In the genomic region with DNA sequence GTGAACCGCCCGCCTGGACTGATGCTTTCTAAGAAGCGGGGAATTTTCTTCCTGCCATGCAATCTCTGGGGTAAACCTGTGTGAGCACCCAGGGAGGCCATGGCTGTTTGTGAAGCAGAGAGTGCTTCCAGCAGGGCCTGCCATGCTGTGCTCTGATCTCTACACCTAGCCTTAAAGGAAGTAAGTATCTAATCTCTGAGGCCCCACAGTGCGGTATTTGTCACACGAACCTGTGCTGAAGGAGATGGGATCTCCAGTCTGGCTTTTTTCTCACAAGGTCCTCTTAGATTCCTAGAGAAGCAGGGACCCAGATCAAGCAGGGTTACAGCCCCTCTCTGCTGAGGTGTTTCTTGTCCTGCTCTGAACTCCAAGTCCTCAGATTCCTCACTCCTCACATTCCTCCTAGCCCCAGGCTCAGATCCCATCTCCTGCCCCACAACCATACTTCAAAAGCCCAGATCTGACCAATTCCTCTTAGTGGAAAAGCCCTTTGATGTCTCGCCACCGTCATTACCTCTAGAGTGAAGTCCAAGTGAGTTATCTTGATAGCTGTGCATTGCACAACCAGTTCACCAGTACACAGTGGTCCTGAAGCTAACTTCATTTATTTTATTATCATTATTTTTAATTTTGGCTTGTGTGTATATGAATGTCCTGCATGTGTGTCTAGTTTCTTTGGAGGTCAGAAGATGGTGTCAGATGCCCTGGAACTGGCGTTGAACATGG, we compare ENCODE assay signal across 16 mouse cellular contexts. TPM values are rescaled to one million over a fixed set of nuclear protein-coding genes. Genes with fewer than 3 reads are reported as not detected.
DNase-seq lines count a peak whose midpoint lies in the region; ATAC-seq and TF ChIP-seq lines count a peak whose summit lies in the region.
"Had no signal": no experiment of that assay in that cellular context is flagged by ENCODE, and none has a peak within 500 bp of the region (broad histone marks: within the 10 kb centered on the region; RNA-seq: fewer than 3 reads in every experiment).

No protein-coding gene starts in this region.

- H3K27me3 ChIP-seq in stomach, embryonic 16.5 days (ENCODE audit: control insufficient read depth, insufficient read depth, low read length): no peaks in the 10 kb centered on the region
- no peaks in the 10 kb centered on the region for H3K27me3 ChIP-seq in stomach, postnatal 0 days (ENCODE audit: control insufficient read depth, insufficient read depth, low read length)
- no peaks in the 10 kb centered on the region for H3K27me3 ChIP-seq in liver, embryonic 11.5 days (replicated peaks; ENCODE audit: control insufficient read depth, insufficient read depth, low read length)
- H3K27me3 ChIP-seq: embryonic facial prominence, embryonic 15.5 days; forebrain, embryonic 13.5 days had no signal

- 0 out of 2 replicates have a peak overlapping the region, but pooled peaks have one; percentile 27 for H3K9ac ChIP-seq in stomach, embryonic 16.5 days (ENCODE audit: low read length)
- no peak overlapping the region for H3K9ac ChIP-seq in stomach, postnatal 0 days (ENCODE audit: low read length)
- no peak overlapping the region for H3K9ac ChIP-seq in liver, embryonic 11.5 days (ENCODE audit: low read depth, low read length)
- H3K9ac ChIP-seq: embryonic facial prominence, embryonic 15.5 days; forebrain, embryonic 13.5 days had no signal

- no peak for TF ChIP-seq POLR2A in lung, adult 2 months (IDR thresholded peaks at IDR 0.05; ENCODE audit: borderline replicate concordance, extremely low read depth, low read depth, low read length)

- intact Hi-C loops in left cerebral cortex, postnatal 10 days (cut with DNase I): no loop called here

- TF ChIP-seq CTCF in stomach, postnatal 0 days (IDR thresholded peaks at IDR 0.05; ENCODE audit: low read depth): no peak
- TF ChIP-seq CTCF in lung, adult 2 months (IDR thresholded peaks at IDR 0.05; ENCODE audit: insufficient read depth, low read length): no peak

- H3K36me3 ChIP-seq in stomach, embryonic 16.5 days (ENCODE audit: control insufficient read depth, insufficient read depth, low read length): no peaks in the 10 kb centered on the region
- no peaks in the 10 kb centered on the region for H3K36me3 ChIP-seq in stomach, postnatal 0 days (ENCODE audit: control insufficient read depth, insufficient read depth, low read length)
- no peaks in the 10 kb centered on the region for H3K36me3 ChIP-seq in liver, embryonic 11.5 days (ENCODE audit: control insufficient read depth, insufficient read depth, low read length)
- H3K36me3 ChIP-seq: embryonic facial prominence, embryonic 15.5 days had no signal

- H3K27ac ChIP-seq in stomach, embryonic 16.5 days (ENCODE audit: low read length): no peak overlapping the region
- no peak overlapping the region for H3K27ac ChIP-seq in stomach, postnatal 0 days (replicated peaks)
- peak overlapping the region; percentile 17; the same call in 1 of the 2 replicates for H3K27ac ChIP-seq in liver, embryonic 11.5 days (ENCODE audit: low read depth, low read length)
- H3K27ac ChIP-seq: embryonic facial prominence, embryonic 15.5 days; forebrain, embryonic 13.5 days had no signal

- ATAC-seq in CD4-positive, CD25-positive, alpha-beta regulatory T cell, adult 4 months: no peak
- ATAC-seq in stomach, embryonic 16.5 days (ENCODE audit: insufficient read depth, low FRiP score): no peak
- no peak for ATAC-seq in stomach, postnatal 0 days (ENCODE audit: low FRiP score, low TSS enrichment)
- ATAC-seq in liver, embryonic 11.5 days (replicated peaks; ENCODE audit: low FRiP score): no peak
- ATAC-seq: forebrain, embryonic 13.5 days; inflammation-experienced regulatory T-cells, adult 6 months had no signal

- WGBS in stomach, embryonic 16.5 days: 52% methylated on average over 8 of the region's 8 CpGs
- WGBS in stomach, postnatal 0 days: 57% methylated on average over 8 of the region's 8 CpGs
- 32% methylated on average over 8 of the region's 8 CpGs for WGBS in liver, embryonic 11.5 days
- 67% methylated on average over 8 of the region's 8 CpGs for WGBS in lung, adult 2 months

- H3K4me1 ChIP-seq in stomach, embryonic 16.5 days (ENCODE audit: control insufficient read depth, insufficient read depth, low read length): peaks cover 10% of the 10 kb centered on the region
- H3K4me1 ChIP-seq in stomach, postnatal 0 days (replicated peaks; ENCODE audit: control insufficient read depth, insufficient read depth): no peaks in the 10 kb centered on the region
- peaks cover 4% of the 10 kb centered on the region; the same call in 1 of the 2 replicates for H3K4me1 ChIP-seq in liver, embryonic 11.5 days (replicated peaks; ENCODE audit: control insufficient read depth, insufficient read depth, low read length)
- H3K4me1 ChIP-seq in lung, adult 2 months (ENCODE audit: control insufficient read depth, insufficient read depth, low read length): no peaks in the 10 kb centered on the region
- H3K4me1 ChIP-seq: forebrain, embryonic 13.5 days had no signal

- peak; percentile 19 for DNase-seq in CD4-positive, CD25-positive, alpha-beta regulatory T cell, adult 2 months (ENCODE audit: low read depth, low spot score)
- no peak for DNase-seq in stomach, postnatal 0 days (ENCODE audit: low spot score)
- no peak for DNase-seq in liver, embryonic 11.5 days (ENCODE audit: low spot score)
- no peak for DNase-seq in lung, adult 2 months
- no peak for DNase-seq in left cerebral cortex, postnatal 10 days (ENCODE audit: extremely low spot score in 1 of 2, low spot score in 2 of 2)
- DNase-seq in thymus, postnatal 14 days: no peak
- DNase-seq: cerebellum, adult 11-12 months; gastrocnemius, postnatal 36 days; kidney, postnatal 14 days; thymus, adult 18-20 months had no signal

- TF ChIP-seq EP300 in stomach, postnatal 0 days (optimal IDR thresholded peaks at IDR 0.05): no peak

- H3K4me3 ChIP-seq in stomach, embryonic 16.5 days (replicated peaks; ENCODE audit: low read length): no peak overlapping the region
- no peak overlapping the region for H3K4me3 ChIP-seq in stomach, postnatal 0 days (ENCODE audit: low read depth, low read length)
- H3K4me3 ChIP-seq in liver, embryonic 11.5 days (ENCODE audit: low read depth, low read length): no peak overlapping the region
- H3K4me3 ChIP-seq in lung, adult 2 months (replicated peaks; ENCODE audit: extremely low read depth, low read depth, low read length): no peak overlapping the region
- H3K4me3 ChIP-seq: embryonic facial prominence, embryonic 15.5 days; forebrain, embryonic 13.5 days had no signal

- H3K9me3 ChIP-seq in stomach, embryonic 16.5 days (replicated peaks; ENCODE audit: control insufficient read depth, low read length): 0 out of 2 replicates have a peak, but pooled peaks cover 4% of the 10 kb centered on the region
- no peaks in the 10 kb centered on the region for H3K9me3 ChIP-seq in stomach, postnatal 0 days (ENCODE audit: control insufficient read depth, low read length)
- H3K9me3 ChIP-seq in liver, embryonic 11.5 days (ENCODE audit: control insufficient read depth, low read length): no peaks in the 10 kb centered on the region

- no peak overlapping the region for H3K4me2 ChIP-seq in stomach, embryonic 16.5 days (ENCODE audit: low read depth, low read length)
- no peak overlapping the region for H3K4me2 ChIP-seq in stomach, postnatal 0 days (replicated peaks; ENCODE audit: low read depth)
- no peak overlapping the region for H3K4me2 ChIP-seq in liver, embryonic 11.5 days
- H3K4me2 ChIP-seq: embryonic facial prominence, embryonic 15.5 days; forebrain, embryonic 13.5 days had no signal

RNA-seq across cellular contexts. Expression of a gene that starts 22.5 kb away (rescaled TPM):
- 10 to 100 TPM; 12.6 to 20.7 TPM for polyA plus RNA-seq in CD4-positive, CD25-positive, alpha-beta regulatory T cell, adult 4 months (2017; shearing (Covaris generic))
- 411 and 440 TPM in 2 replicates for polyA plus RNA-seq in stomach, embryonic 16.5 days (2015; fragmentation: Nextera tagmentation; extraction: Ambion mirVana)
- 228 and 244 TPM in 2 replicates for polyA plus RNA-seq in stomach, postnatal 0 days (2015; fragmentation: Nextera tagmentation; extraction: Ambion mirVana)
- 324 and 328 TPM in 2 replicates for polyA plus RNA-seq in liver, embryonic 11.5 days (2014; fragmentation: Nextera tagmentation; extraction: Ambion mirVana)
- 459 and 481 TPM in 2 replicates for polyA plus RNA-seq in lung, adult 2 months (2012; rRNA removed)
- 10 to 100 TPM; 78.1 to 83.3 TPM for total RNA-seq in left cerebral cortex, postnatal 10 days (2021)

RNA-seq across cellular contexts. Expression of a gene that starts 25.5 kb away (rescaled TPM):
- polyA plus RNA-seq in CD4-positive, CD25-positive, alpha-beta regulatory T cell, adult 4 months (2017; shearing (Covaris generic)): under 1 TPM in 1 of 2 experiments, not detected in 1; 0.35 TPM
- polyA plus RNA-seq in stomach, embryonic 16.5 days (2015; fragmentation: Nextera tagmentation; extraction: Ambion mirVana): 1.8 and 2.4 TPM in 2 replicates
- 0.82 and 1.1 TPM in 2 replicates for polyA plus RNA-seq in stomach, postnatal 0 days (2015; fragmentation: Nextera tagmentation; extraction: Ambion mirVana)
- polyA plus RNA-seq in liver, embryonic 11.5 days (2014; fragmentation: Nextera tagmentation; extraction: Ambion mirVana): 0.21 TPM in 1 of 2 replicates, not detected in the other
- polyA plus RNA-seq in lung, adult 2 months (2012; rRNA removed): 2.9 and 4.9 TPM in 2 replicates
- total RNA-seq in left cerebral cortex, postnatal 10 days (2021): under 1 TPM in 1 of 2 experiments, not detected in 1; 0.51 TPM
- total RNA-seq: gastrocnemius, postnatal 36 days; hematopoietic stem cell, adult 5-6 weeks had no signal
- polyA plus RNA-seq: forebrain, embryonic 13.5 days had no signal

RNA-seq across cellular contexts. Expression of a gene that starts 39.6 kb away (rescaled TPM):
- polyA plus RNA-seq in CD4-positive, CD25-positive, alpha-beta regulatory T cell, adult 4 months (2017; shearing (Covaris generic)): 10 to 100 TPM; 39.6 to 58.8 TPM
- 186 and 188 TPM in 2 replicates for polyA plus RNA-seq in stomach, embryonic 16.5 days (2015; fragmentation: Nextera tagmentation; extraction: Ambion mirVana)
- polyA plus RNA-seq in stomach, postnatal 0 days (2015; fragmentation: Nextera tagmentation; extraction: Ambion mirVana): 31.6 and 44.5 TPM in 2 replicates
- 315 and 330 TPM in 2 replicates for polyA plus RNA-seq in liver, embryonic 11.5 days (2014; fragmentation: Nextera tagmentation; extraction: Ambion mirVana)
- 0.58 and 1.4 TPM in 2 replicates for polyA plus RNA-seq in lung, adult 2 months (2012; rRNA removed)
- total RNA-seq in left cerebral cortex, postnatal 10 days (2021): 10 to 100 TPM; 10.1 to 12.0 TPM

Comparison
In these comparisons a context has a peak if more than half of its experiments do, and no peak if none do; other contexts are left out.
1. RNA of a gene that starts 22.5 kb away (polyA plus RNA-seq): 459 to 481 TPM in lung, adult 2 months, 411 to 440 TPM in stomach, embryonic 16.5 days, 324 to 328 TPM in liver, embryonic 11.5 days and 228 to 244 TPM in stomach, postnatal 0 days; 12.6 to 20.7 TPM in CD4-positive, CD25-positive, alpha-beta regulatory T cell, adult 4 months; every median in the first group is over 10 times any median in the second.
2. RNA of a gene that starts 39.6 kb away (polyA plus RNA-seq): 315 to 330 TPM in liver, embryonic 11.5 days, 186 to 188 TPM in stomach, embryonic 16.5 days, 39.6 to 58.8 TPM in CD4-positive, CD25-positive, alpha-beta regulatory T cell, adult 4 months and 31.6 to 44.5 TPM in stomach, postnatal 0 days; 0.58 to 1.4 TPM in lung, adult 2 months; every median in the first group is over 10 times any median in the second.